Mouse (Mus musculus) bone marrow macrophage, adult 2 months (primary cell): Measurements from ENCODE around the gene Pcsk2.

Source experiments
- CTCF ChIP-seq: IDR thresholded peaks from 2 replicates; pipeline ENCODE4 v1.5.1; 2012; ENCODE audit warnings: low read depth, mild to moderate bottlenecking, low read length, moderate library complexity
- POLR2A ChIP-seq: IDR thresholded peaks from 2 replicates; pipeline ENCODE4 v1.6.1; 2012; ENCODE audit warnings: mild to moderate bottlenecking, low read depth, low read length, borderline replicate concordance

DNA sequence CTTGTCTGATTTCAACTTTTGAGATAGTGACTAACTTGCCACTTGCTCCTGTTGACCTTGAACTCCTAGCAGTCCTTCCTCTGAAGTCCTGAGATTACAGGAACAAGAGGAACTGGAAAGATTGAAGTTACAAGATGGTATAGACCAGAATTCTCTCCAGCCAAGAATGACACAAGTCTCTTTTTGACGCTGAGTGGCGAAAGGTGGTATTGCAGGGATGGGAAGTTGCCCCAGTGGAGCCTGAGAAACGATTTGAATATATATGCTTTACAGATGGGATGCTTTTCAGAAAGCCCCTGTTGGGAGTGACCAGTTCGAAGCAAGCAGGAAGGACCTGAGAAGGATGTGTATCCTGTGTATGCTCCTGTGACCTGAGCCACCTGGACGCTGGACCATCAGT is 262.8 kb downstream of the Pcsk2 start:
- TF ChIP-seq CTCF: no peak
- TF ChIP-seq POLR2A: no peak
